Mouse (Mus musculus) cerebellum, adult 2 months (tissue): ENCODE results near the gene Ndufs3.

ENCODE experiments used
- CTCF ChIP-seq: fragments of 200-500 bp; IDR thresholded peaks from 2 replicates; pipeline ENCODE4 v1.5.1; 2011; ENCODE audit warnings: low read depth, mild to moderate bottlenecking, control low read depth, low read length, moderate library complexity, borderline replicate concordance; ENCODE audit not compliant: insufficient read depth
- POLR2A ChIP-seq: fragments of 200-500 bp; IDR thresholded peaks from 2 replicates; pipeline ENCODE4 v1.6.1; 2011; ENCODE audit warnings: low read length, control low read depth, borderline replicate concordance; ENCODE audit not compliant: insufficient read depth

- no peak for TF ChIP-seq CTCF
- TF ChIP-seq POLR2A = peak; percentile 36; the same call in 1 of the 2 replicates
These were observed 18.2 kb downstream of the Ndufs3 start for GRCm38 (mm10) chr2:90886436-90886835.
